Mouse (Mus musculus) heart, postnatal 0 days (tissue): ENCODE measurements around the gene Dnah8.

Experiments used
- CTCF ChIP-seq: IDR thresholded peaks from 2 replicates; pipeline ENCODE4 v1.5.1; 2016; ENCODE audit warnings: antibody characterized with exemption, control low read depth, low read depth
- EP300 ChIP-seq: IDR thresholded peaks from 2 replicates; pipeline ENCODE4 v1.6.1; 2016; ENCODE audit warnings: antibody characterized with exemption, low read depth

DNA sequence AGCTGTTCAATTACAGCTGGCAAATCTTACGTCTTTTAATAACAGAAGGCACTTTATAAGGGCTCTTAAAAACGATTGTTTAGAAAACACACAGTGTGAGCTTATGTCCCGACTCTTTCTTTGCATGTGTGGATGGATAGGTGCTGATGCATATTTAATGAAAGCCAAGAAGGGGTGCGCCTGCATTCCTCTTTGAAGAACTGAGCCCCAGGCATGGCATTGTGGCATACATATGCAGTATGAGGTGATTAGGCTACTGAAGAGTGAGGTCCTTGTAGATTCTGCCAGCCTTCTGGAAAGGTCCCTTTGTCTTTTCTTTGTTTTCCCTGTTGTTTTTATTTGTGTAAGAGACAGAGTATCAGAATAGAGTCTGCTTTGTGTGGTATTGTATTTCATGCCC is 48.4 kb downstream of the Dnah8 start:
- TF ChIP-seq EP300 (no peak), CTCF (no peak)
